Mouse (Mus musculus): ENCODE measurements around the gene Hoxc12.

The Hoxc12 gene

GRCm38 (mm10) chr15:102939256-102940155, 2.9 kb downstream of the Hoxc12 start:
- DNase-seq, result no peak

- DNase-seq, result no peak
Measured at GRCm38 (mm10) chr15:102942739-102943467, 6.3 kb downstream of the Hoxc12 start.

GRCm38 (mm10) chr15:102943468-102943813, 6.9 kb downstream of the Hoxc12 start:
- DNase-seq, result no peak

- DNase-seq, result no peak
Measured at GRCm38 (mm10) chr15:102945185-102946077, 8.9 kb downstream of the Hoxc12 start.

- no peak for DNase-seq
Measured at GRCm38 (mm10) chr15:102947276-102947675, 10.7 kb downstream of the Hoxc12 start.

GRCm38 (mm10) chr15:102948842-102949241, 12.3 kb downstream of the Hoxc12 start:
- no peak for DNase-seq

GRCm38 (mm10) chr15:102949696-102950095, 13.1 kb downstream of the Hoxc12 start:
- DNase-seq, result no peak

- no peak for DNase-seq
Measured at GRCm38 (mm10) chr15:102950877-102951276, 14.3 kb downstream of the Hoxc12 start.

GRCm38 (mm10) chr15:102953561-102953960, 17.0 kb downstream of the Hoxc12 start:
- DNase-seq, result no peak

- no peak for DNase-seq
Measured at GRCm38 (mm10) chr15:102954192-102955006, 17.8 kb downstream of the Hoxc12 start, which contains the start of gene Hoxc11. Hoxc11 (plus strand) TSS chr15:102954427.

- no peak for DNase-seq
Measured at GRCm38 (mm10) chr15:102955007-102955382, 18.4 kb downstream of the Hoxc12 start.

GRCm38 (mm10) chr15:102955833-102956640, 19.5 kb downstream of the Hoxc12 start:
- no peak for DNase-seq

- no peak for DNase-seq
Measured at GRCm38 (mm10) chr15:102956906-102957305, 20.3 kb downstream of the Hoxc12 start.

- DNase-seq, result no peak
Measured at GRCm38 (mm10) chr15:102959663-102960191, 23.2 kb downstream of the Hoxc12 start.

GRCm38 (mm10) chr15:102961728-102962127, 25.2 kb downstream of the Hoxc12 start:
- no peak for DNase-seq

- no peak for DNase-seq
Measured at GRCm38 (mm10) chr15:102962492-102962891, 25.9 kb downstream of the Hoxc12 start.

GRCm38 (mm10) chr15:102963259-102963658, 26.7 kb downstream of the Hoxc12 start:
- DNase-seq, result no peak

GRCm38 (mm10) chr15:102963671-102964640, 27.4 kb downstream of the Hoxc12 start:
- DNase-seq, result peak; percentile 75
